Mouse (Mus musculus): ENCODE results near the gene Cfdp1.

Gene Cfdp1

GRCm38 (mm10) chr8:111855977-111856376 is 1.9 kb upstream of the Cfdp1 start:
- no peak for DNase-seq (ENCODE audit: low read depth, low spot score)

GRCm38 (mm10) chr8:111853219-111853618 is 872 bp downstream of the Cfdp1 start:
- peak; percentile 5 for DNase-seq (ENCODE audit: low read depth, low spot score)

- no peak for DNase-seq (ENCODE audit: low read depth, low spot score)
Observed at GRCm38 (mm10) chr8:111846746-111847145, 7.3 kb downstream of the Cfdp1 start.

- peak; percentile 60 for DNase-seq (ENCODE audit: low read depth, low spot score)
Observed at GRCm38 (mm10) chr8:111835540-111835939, 18.6 kb downstream of the Cfdp1 start.

GRCm38 (mm10) chr8:111834011-111834410 is 20.1 kb downstream of the Cfdp1 start:
- DNase-seq (ENCODE audit: low read depth, low spot score): no peak

GRCm38 (mm10) chr8:111832983-111833382 is 21.1 kb downstream of the Cfdp1 start:
- DNase-seq (ENCODE audit: low read depth, low spot score): no peak

- DNase-seq (ENCODE audit: low read depth, low spot score): no peak
Observed at GRCm38 (mm10) chr8:111831996-111832395, 22.1 kb downstream of the Cfdp1 start.

- no peak for DNase-seq (ENCODE audit: low read depth, low spot score)
Observed at GRCm38 (mm10) chr8:111828595-111828994, 25.5 kb downstream of the Cfdp1 start.

GRCm38 (mm10) chr8:111825219-111825618 is 28.9 kb downstream of the Cfdp1 start:
- peak; percentile 40 for DNase-seq (ENCODE audit: low read depth, low spot score)

- peak; percentile 29 for DNase-seq (ENCODE audit: low read depth, low spot score)
Observed at GRCm38 (mm10) chr8:111824334-111824733, 29.8 kb downstream of the Cfdp1 start.

GRCm38 (mm10) chr8:111821199-111821598 is 32.9 kb downstream of the Cfdp1 start:
- DNase-seq (ENCODE audit: low read depth, low spot score): peak; percentile 89

GRCm38 (mm10) chr8:111820691-111821090 is 33.4 kb downstream of the Cfdp1 start:
- DNase-seq (ENCODE audit: low read depth, low spot score): peak; percentile 31

- no peak for DNase-seq (ENCODE audit: low read depth, low spot score)
Observed at GRCm38 (mm10) chr8:111820018-111820417, 34.1 kb downstream of the Cfdp1 start.

- DNase-seq (ENCODE audit: low read depth, low spot score): no peak
Observed at GRCm38 (mm10) chr8:111818556-111818955, 35.5 kb downstream of the Cfdp1 start.

- no peak for DNase-seq (ENCODE audit: low read depth, low spot score)
Observed at GRCm38 (mm10) chr8:111815078-111815477, 39.0 kb downstream of the Cfdp1 start.

- DNase-seq (ENCODE audit: low read depth, low spot score): peak; percentile 16
Observed at GRCm38 (mm10) chr8:111813818-111814217, 40.3 kb downstream of the Cfdp1 start.

GRCm38 (mm10) chr8:111812835-111813234 is 41.3 kb downstream of the Cfdp1 start:
- DNase-seq (ENCODE audit: low read depth, low spot score): no peak

- no peak for DNase-seq (ENCODE audit: low read depth, low spot score)
Observed at GRCm38 (mm10) chr8:111810656-111811336, 43.3 kb downstream of the Cfdp1 start.

- no peak for DNase-seq (ENCODE audit: low read depth, low spot score)
Observed at GRCm38 (mm10) chr8:111808891-111809622, 45.0 kb downstream of the Cfdp1 start.

- DNase-seq (ENCODE audit: low read depth, low spot score): no peak
Observed at GRCm38 (mm10) chr8:111808006-111808405, 46.1 kb downstream of the Cfdp1 start.

- no peak for DNase-seq (ENCODE audit: low read depth, low spot score)
Observed at GRCm38 (mm10) chr8:111803362-111803761, 50.7 kb downstream of the Cfdp1 start.

GRCm38 (mm10) chr8:111802256-111802655 is 51.8 kb downstream of the Cfdp1 start:
- DNase-seq (ENCODE audit: low read depth, low spot score): no peak

GRCm38 (mm10) chr8:111801456-111801855 is 52.6 kb downstream of the Cfdp1 start:
- no peak for DNase-seq (ENCODE audit: low read depth, low spot score)
